Mouse (Mus musculus) megakaryocyte progenitor cell, adult 5-6 weeks (primary cell): ENCODE data around the gene Epyc. TPM values are rescaled to one million over a fixed set of nuclear protein-coding genes. Genes with fewer than 3 reads are reported as not detected.

ENCODE experiments used
- ATAC-seq: replicated peaks from 2 replicates; pipeline ENCODE4 v1.8.0; 2016; ENCODE audit warnings: mild to moderate bottlenecking, moderate TSS enrichment, inconsistent platforms; ENCODE audit not compliant: poor library complexity
- total RNA-seq, 2 experiments: library from RNA; stranded (forward) in 1 of 2; stranded (reverse) in 1 of 2; fragments of 157-497, 149-512 nt in 1 of 2; fragments of 200-1000 nt in 1 of 2; gene quantifications; 2 replicates each; pipeline versions ENCODE4 v1.2.3 to v1.2.4; 2015 to 2017

Gene Epyc
- total RNA-seq (2015) (not detected in 2 replicates), total RNA-seq (2017) (not detected in 2 replicates)

- ATAC-seq = no peak
Measured at GRCm38 (mm10) chr10:97643768-97644167, at the start of gene Epyc. Epyc (plus strand) TSS chr10:97644068.

GRCm38 (mm10) chr10:97595680-97596079 is 48.2 kb upstream of the Epyc start:
- ATAC-seq = no peak

- ATAC-seq = no peak
Measured at GRCm38 (mm10) chr10:97601744-97602143, 42.1 kb upstream of the Epyc start.

- ATAC-seq = no peak
Measured at GRCm38 (mm10) chr10:97603256-97603655, 40.6 kb upstream of the Epyc start.

GRCm38 (mm10) chr10:97606579-97606978 is 37.3 kb upstream of the Epyc start, which contains the start of gene Kera:
Kera (plus strand) TSS chr10:97606879.
- ATAC-seq = no peak

- no peak for ATAC-seq
Measured at GRCm38 (mm10) chr10:97622328-97622727, 21.5 kb upstream of the Epyc start.

- no peak for ATAC-seq
Measured at GRCm38 (mm10) chr10:97624381-97624780, 19.5 kb upstream of the Epyc start.

- no peak for ATAC-seq
Measured at GRCm38 (mm10) chr10:97625116-97625515, 18.8 kb upstream of the Epyc start.

GRCm38 (mm10) chr10:97626543-97626942 is 17.3 kb upstream of the Epyc start:
- ATAC-seq = no peak

GRCm38 (mm10) chr10:97631061-97631460 is 12.8 kb upstream of the Epyc start:
- no peak for ATAC-seq

GRCm38 (mm10) chr10:97641926-97642325 is 1.9 kb upstream of the Epyc start:
- ATAC-seq = no peak

GRCm38 (mm10) chr10:97650334-97650733 is 6.5 kb downstream of the Epyc start:
- ATAC-seq = no peak

GRCm38 (mm10) chr10:97659489-97659888 is 15.6 kb downstream of the Epyc start:
- ATAC-seq = no peak

- ATAC-seq = no peak
Measured at GRCm38 (mm10) chr10:97668656-97669055, 24.8 kb downstream of the Epyc start.

GRCm38 (mm10) chr10:97670202-97670601 is 26.3 kb downstream of the Epyc start:
- no peak for ATAC-seq

GRCm38 (mm10) chr10:97673239-97673638 is 29.4 kb downstream of the Epyc start:
- no peak for ATAC-seq

- no peak for ATAC-seq
Measured at GRCm38 (mm10) chr10:97682981-97683380, 39.1 kb downstream of the Epyc start.

- ATAC-seq = no peak
Measured at GRCm38 (mm10) chr10:97687198-97687597, 43.3 kb downstream of the Epyc start.

- ATAC-seq = no peak
Measured at GRCm38 (mm10) chr10:97689425-97689824, 45.6 kb downstream of the Epyc start.

- no peak for ATAC-seq
Measured at GRCm38 (mm10) chr10:97692913-97693312, 49.0 kb downstream of the Epyc start, which contains the start of gene Ccer1. Ccer1 (plus strand) TSS chr10:97693059.

- no peak for ATAC-seq
Measured at GRCm38 (mm10) chr10:97693398-97694135, 49.7 kb downstream of the Epyc start.

GRCm38 (mm10) chr10:97702321-97702720 is 58.5 kb downstream of the Epyc start:
- ATAC-seq = no peak

GRCm38 (mm10) chr10:97704562-97704961 is 60.7 kb downstream of the Epyc start:
- ATAC-seq = peak; percentile 83
